Mouse (Mus musculus): Measurements from ENCODE around the gene Zbtb8os. TPM values are rescaled to one million over a fixed set of nuclear protein-coding genes. Genes with fewer than 3 reads are reported as not detected.

Gene Zbtb8os
- total RNA-seq, 2 experiments from 2014 or later = 24.8 to 28.9 TPM

- intact Hi-C loops (cut with DNase I) = no loop called here
- Histone ChIP-seq H3K4me3 (no peak overlapping the region), H3K27ac (peak overlapping the region; percentile 51; the same call in 1 of the 2 replicates)
- no peak for DNase-seq
- TF ChIP-seq CTCF (IDR thresholded peaks at IDR 0.05) = no peak
These were observed 32.1 kb upstream of the Zbtb8os start for GRCm38 (mm10) chr4:129303401-129303800.

- intact Hi-C loops (cut with DNase I) = no loop called here
- DNase-seq = peak; percentile 32
- no peak for TF ChIP-seq CTCF (IDR thresholded peaks at IDR 0.05)
- H3K27ac ChIP-seq = peak overlapping the region; percentile 51; the same call in 1 of the 2 replicates
- no peak overlapping the region for H3K4me3 ChIP-seq
These were observed 31.7 kb upstream of the Zbtb8os start for GRCm38 (mm10) chr4:129303816-129304215.

- H3K27ac ChIP-seq = peak overlapping the region; percentile 51
These were observed 31.2 kb upstream of the Zbtb8os start for GRCm38 (mm10) chr4:129304306-129304705.

GRCm38 (mm10) chr4:129307936-129308335, 27.6 kb upstream of the Zbtb8os start:
- intact Hi-C loops (cut with DNase I) = no loop called here
- TF ChIP-seq CTCF (IDR thresholded peaks at IDR 0.05) = no peak
- no peak for DNase-seq
- no peak overlapping the region for H3K27ac ChIP-seq
- H3K4me3 ChIP-seq = no peak overlapping the region

More at GRCm38 (mm10) chr4:129304306-129304705, 31.2 kb upstream of the Zbtb8os start:
- H3K4me3 ChIP-seq = no peak overlapping the region
- no peak for DNase-seq
- intact Hi-C loops (cut with DNase I) = no loop called here
- no peak for TF ChIP-seq CTCF (IDR thresholded peaks at IDR 0.05)

- H3K4me3 ChIP-seq = no peak overlapping the region
- no peak for TF ChIP-seq CTCF (IDR thresholded peaks at IDR 0.05)
- no peak overlapping the region for H3K27ac ChIP-seq
- intact Hi-C loops (cut with DNase I) = no loop called here
- no peak for DNase-seq
These were observed 21.6 kb upstream of the Zbtb8os start for GRCm38 (mm10) chr4:129313886-129314285.

GRCm38 (mm10) chr4:129320876-129321275, 14.6 kb upstream of the Zbtb8os start:
- intact Hi-C loops (cut with DNase I) = no loop called here

GRCm38 (mm10) chr4:129322042-129322441, 13.5 kb upstream of the Zbtb8os start:
- no peak for DNase-seq
- Histone ChIP-seq H3K4me3 (no peak overlapping the region), H3K27ac (no peak overlapping the region)
- no peak for TF ChIP-seq CTCF (IDR thresholded peaks at IDR 0.05)
- intact Hi-C loops (cut with DNase I) = no loop called here

More at GRCm38 (mm10) chr4:129320876-129321275, 14.6 kb upstream of the Zbtb8os start:
- no peak for TF ChIP-seq CTCF (IDR thresholded peaks at IDR 0.05)
- DNase-seq = no peak
- H3K27ac ChIP-seq = no peak overlapping the region
- no peak overlapping the region for H3K4me3 ChIP-seq

- no peak for TF ChIP-seq CTCF (IDR thresholded peaks at IDR 0.05)
- no peak overlapping the region for H3K27ac ChIP-seq
- intact Hi-C loops (cut with DNase I) = no loop called here
These were observed 12.0 kb upstream of the Zbtb8os start for GRCm38 (mm10) chr4:129323491-129323890.

GRCm38 (mm10) chr4:129324756-129325155, 10.7 kb upstream of the Zbtb8os start:
- DNase-seq = no peak
- H3K27ac ChIP-seq = no peak overlapping the region
- intact Hi-C loops (cut with DNase I) = no loop called here
- H3K4me3 ChIP-seq = no peak overlapping the region
- TF ChIP-seq CTCF (IDR thresholded peaks at IDR 0.05) = no peak

More at GRCm38 (mm10) chr4:129323491-129323890, 12.0 kb upstream of the Zbtb8os start:
- H3K4me3 ChIP-seq = no peak overlapping the region
- DNase-seq = no peak

GRCm38 (mm10) chr4:129326191-129326590, 9.3 kb upstream of the Zbtb8os start:
- TF ChIP-seq CTCF (IDR thresholded peaks at IDR 0.05) = no peak
- no peak for DNase-seq
- Histone ChIP-seq H3K4me3 (no peak overlapping the region), H3K27ac (peak overlapping the region; percentile 2; the same call in 1 of the 2 replicates)
- intact Hi-C loops (cut with DNase I) = no loop called here

- no peak for TF ChIP-seq CTCF (IDR thresholded peaks at IDR 0.05)
- Histone ChIP-seq H3K27ac (no peak overlapping the region), H3K4me3 (peak overlapping the region; percentile 82; the same call in 1 of the 2 replicates)
- no peak for DNase-seq
- intact Hi-C loops (cut with DNase I) = loop anchor here (5.0 kb wide), 1 partner anchor 141 kb away; no protein-coding TSS in a partner anchor
These were observed 2.6 kb upstream of the Zbtb8os start for GRCm38 (mm10) chr4:129332846-129333245.

GRCm38 (mm10) chr4:129334677-129335215, 749 bp upstream of the Zbtb8os start:
- intact Hi-C loops (cut with DNase I) = loop anchor here (5.0 kb wide), 1 partner anchor 142 kb away; no protein-coding TSS in a partner anchor
- TF ChIP-seq CTCF (IDR thresholded peaks at IDR 0.05) = no peak
- Histone ChIP-seq H3K4me3 (peak overlapping the region; percentile 82), H3K27ac (peak overlapping the region; percentile 98)
- DNase-seq = no peak

- no peak for DNase-seq
- no peak for TF ChIP-seq CTCF (IDR thresholded peaks at IDR 0.05)
- Histone ChIP-seq H3K4me3 (peak overlapping the region; percentile 82), H3K27ac (peak overlapping the region; percentile 98)
- intact Hi-C loops (cut with DNase I) = no loop called here
These were observed 796 bp downstream of the Zbtb8os start for GRCm38 (mm10) chr4:129336291-129336690.

- TF ChIP-seq CTCF (IDR thresholded peaks at IDR 0.05) = no peak
These were observed 4.2 kb downstream of the Zbtb8os start for GRCm38 (mm10) chr4:129339743-129340142.

More at GRCm38 (mm10) chr4:129339743-129340142, 4.2 kb downstream of the Zbtb8os start:
- DNase-seq = no peak
- intact Hi-C loops (cut with DNase I) = no loop called here
- H3K27ac ChIP-seq = no peak overlapping the region
- no peak overlapping the region for H3K4me3 ChIP-seq
